ENCODE assay signal across 15 mouse cellular contexts in genomic region chr5:144897881-144898280, GRCm38 (mm10).
A peak's percentile ranks its signal among the peaks of the same experiment; 100 is the strongest.
DNase-seq lines count a peak whose midpoint lies in the region; ATAC-seq and TF ChIP-seq lines count a peak whose summit lies in the region.
"Had no signal": no experiment of that assay in that cellular context is flagged by ENCODE, and none has a peak within 500 bp of the region (broad histone marks: within the 10 kb centered on the region; RNA-seq: fewer than 3 reads in every experiment).

No protein-coding gene starts in this region.

- H3K4me3 ChIP-seq in forebrain, embryonic 10.5 days, result no peak overlapping the region
- no peak overlapping the region for H3K4me3 ChIP-seq in forebrain, postnatal 0 days (ENCODE audit: low read depth, low read length)
- H3K4me3 ChIP-seq in heart, postnatal 0 days (ENCODE audit: low read depth, low read length), result no peak overlapping the region
- H3K4me3 ChIP-seq in C2C12 (ENCODE audit: insufficient read depth, poor library complexity, severe bottlenecking), result no peak overlapping the region
- no peak overlapping the region for H3K4me3 ChIP-seq in embryonic fibroblast, embryonic 13.5 days (ENCODE audit: insufficient read depth, low read length)
- H3K4me3 ChIP-seq: hindbrain, embryonic 13.5 days; liver, embryonic 12.5 days; neural tube, embryonic 12.5 days had no signal

- no peak overlapping the region for H3K4me2 ChIP-seq in forebrain, postnatal 0 days (ENCODE audit: low read depth)
- no peak overlapping the region for H3K4me2 ChIP-seq in heart, postnatal 0 days (ENCODE audit: low read depth, low read length)
- H3K4me2 ChIP-seq: hindbrain, embryonic 13.5 days; liver, embryonic 12.5 days; neural tube, embryonic 12.5 days had no signal

- H3K9ac ChIP-seq in forebrain, postnatal 0 days, result no peak overlapping the region
- no peak overlapping the region for H3K9ac ChIP-seq in heart, postnatal 0 days (replicated peaks; ENCODE audit: low read depth, low read length)
- H3K9ac ChIP-seq: hindbrain, embryonic 13.5 days; liver, embryonic 12.5 days; neural tube, embryonic 12.5 days had no signal

- H3K79me2 ChIP-seq in C2C12 (ENCODE audit: control insufficient read depth, insufficient read depth), result peaks cover 41% of the 10 kb centered on the region

- H3K36me3 ChIP-seq in forebrain, embryonic 10.5 days (replicated peaks), result peaks cover 65% of the 10 kb centered on the region
- peaks cover 64% of the 10 kb centered on the region for H3K36me3 ChIP-seq in forebrain, postnatal 0 days (ENCODE audit: insufficient read depth)
- H3K36me3 ChIP-seq in heart, postnatal 0 days (replicated peaks; ENCODE audit: control insufficient read depth, insufficient read depth, low read length), result peaks cover 57% of the 10 kb centered on the region
- peaks cover 59% of the 10 kb centered on the region for H3K36me3 ChIP-seq in C2C12 (ENCODE audit: control insufficient read depth, insufficient read depth)

- TF ChIP-seq EP300 in heart, postnatal 0 days (IDR thresholded peaks at IDR 0.05; ENCODE audit: low read depth), result no peak

- H3K27me3 ChIP-seq in forebrain, embryonic 10.5 days (ENCODE audit: poor library complexity, severe bottlenecking), result no peaks in the 10 kb centered on the region
- H3K27me3 ChIP-seq in forebrain, postnatal 0 days (ENCODE audit: insufficient read depth, low read length), result no peaks in the 10 kb centered on the region
- no peaks in the 10 kb centered on the region for H3K27me3 ChIP-seq in heart, postnatal 0 days (ENCODE audit: control insufficient read depth, insufficient read depth, low read length)
- H3K27me3 ChIP-seq in C2C12 (ENCODE audit: control insufficient read depth, insufficient read depth, insufficient read length), result no peaks in the 10 kb centered on the region
- H3K27me3 ChIP-seq: hindbrain, embryonic 13.5 days; liver, embryonic 12.5 days; neural tube, embryonic 12.5 days had no signal

- peak; percentile 38 for DNase-seq in forebrain, embryonic 10.5 days (ENCODE audit: extremely low spot score, low spot score)
- DNase-seq in forebrain, postnatal 0 days, result no peak
- DNase-seq in heart, postnatal 0 days (ENCODE audit: low spot score), result no peak
- DNase-seq in heart, postnatal 36 days, result no peak
- DNase-seq in kidney, postnatal 10 days, result no peak
- DNase-seq in thymus, postnatal 25 days, result no peak
- DNase-seq: cerebellum, adult 11 months; kidney, adult 11 months; kidney, postnatal 36 days; right cerebral cortex, postnatal 14 days had no signal

- H3ac ChIP-seq in C2C12 (ENCODE audit: control insufficient read depth, insufficient read length, low read depth), result peak overlapping the region; percentile 1

- ATAC-seq in forebrain, postnatal 0 days, result no peak; the same call in 1 of the 2 replicates
- ATAC-seq in heart, postnatal 0 days (ENCODE audit: insufficient read depth, low read depth), result no peak

- no peak for TF ChIP-seq POLR2A in embryonic fibroblast, embryonic 13.5 days (IDR thresholded peaks at IDR 0.05; ENCODE audit: low read depth, low read length)

- intact Hi-C loops in heart, postnatal 36 days (cut with DNase I), result no loop called here

- H3K79me3 ChIP-seq in C2C12 (ENCODE audit: low read depth), result peaks cover 17% of the 10 kb centered on the region

- WGBS in forebrain, embryonic 10.5 days, result 21% methylated on average over 7 of the region's 7 CpGs
- 23% methylated on average over 7 of the region's 7 CpGs for WGBS in forebrain, postnatal 0 days
- 70% methylated on average over 7 of the region's 7 CpGs for WGBS in heart, postnatal 0 days

- H3K4me1 ChIP-seq in forebrain, embryonic 10.5 days, result peaks cover 38% of the 10 kb centered on the region
- no peaks in the 10 kb centered on the region for H3K4me1 ChIP-seq in forebrain, postnatal 0 days (ENCODE audit: insufficient read depth)
- peaks cover 7% of the 10 kb centered on the region; the same call in 1 of the 2 replicates for H3K4me1 ChIP-seq in heart, postnatal 0 days (ENCODE audit: control insufficient read depth, insufficient read depth)
- H3K4me1 ChIP-seq in embryonic fibroblast, embryonic 13.5 days (ENCODE audit: control insufficient read depth, insufficient read depth, low read length), result peaks cover 33% of the 10 kb centered on the region

- no peaks in the 10 kb centered on the region for H3K9me3 ChIP-seq in forebrain, embryonic 10.5 days
- no peaks in the 10 kb centered on the region for H3K9me3 ChIP-seq in forebrain, postnatal 0 days (ENCODE audit: low read length)
- no peaks in the 10 kb centered on the region for H3K9me3 ChIP-seq in heart, postnatal 0 days (replicated peaks; ENCODE audit: control insufficient read depth, low read length)
- H3K9me3 ChIP-seq: hindbrain, embryonic 13.5 days; liver, embryonic 12.5 days; neural tube, embryonic 12.5 days had no signal

- TF ChIP-seq CTCF in forebrain, postnatal 0 days (IDR thresholded peaks at IDR 0.05; ENCODE audit: low read depth), result no peak
- TF ChIP-seq CTCF in heart, postnatal 0 days (IDR thresholded peaks at IDR 0.05; ENCODE audit: low read depth), result no peak
- no peak for TF ChIP-seq CTCF in C2C12 (IDR thresholded peaks at IDR 0.05; ENCODE audit: control insufficient read depth, insufficient read depth, insufficient read length)
- TF ChIP-seq CTCF in embryonic fibroblast, embryonic 13.5 days (IDR thresholded peaks at IDR 0.05; ENCODE audit: borderline replicate concordance, insufficient read depth, low read length), result no peak

- peak overlapping the region; percentile 70 for H3K27ac ChIP-seq in forebrain, embryonic 10.5 days
- no peak overlapping the region for H3K27ac ChIP-seq in forebrain, postnatal 0 days (ENCODE audit: low read depth, low read length)
- H3K27ac ChIP-seq in heart, postnatal 0 days (ENCODE audit: low read depth), result 0 out of 2 replicates have a peak overlapping the region, but pooled peaks have one; percentile 52
- peak overlapping the region; percentile 94 for H3K27ac ChIP-seq in embryonic fibroblast, embryonic 13.5 days (ENCODE audit: insufficient read depth, low read length)
- H3K27ac ChIP-seq: hindbrain, embryonic 13.5 days; liver, embryonic 12.5 days; neural tube, embryonic 12.5 days had no signal

TF ChIP-seq in C2C12, 6 proteins besides CTCF, POLR2A, EP300 and RAD21:
- TF ChIP-seq USF1 (IDR thresholded peaks at IDR 0.05; ENCODE audit: low read depth) (no peak), MYOD1 (IDR thresholded peaks at IDR 0.05; ENCODE audit: control insufficient read depth, insufficient read length, low read depth) (peak; percentile 90)
